Mouse (Mus musculus) left cerebral cortex, adult 8-10 months (tissue): ENCODE data around the gene Fxyd6. TPM values are rescaled to one million over a fixed set of nuclear protein-coding genes. Genes with fewer than 3 reads are reported as not detected.
A peak's percentile ranks its signal among the peaks of the same experiment; 100 is the strongest.

Experiments used
- DNase-seq, 2 experiments: peaks; one replicate each; pipeline ENCODE4 v3.0.0; 2022; ENCODE audit warnings: low spot score in 2 of 2
- total RNA-seq, 4 experiments: library from RNA; stranded (reverse); gene quantifications; 2 replicates each; pipeline ENCODE4 v1.2.4; 2022

Gene Fxyd6
- total RNA-seq, 4 experiments from 2014 or later, result 102 to 119 (median 108) TPM

GRCm38 (mm10) chr9:45374988-45375502 lies 5.1 kb downstream of the Fxyd6 start:
- DNase-seq, result no peak

- no peak for DNase-seq
These were observed 6.4 kb downstream of the Fxyd6 start for GRCm38 (mm10) chr9:45376427-45376826.

GRCm38 (mm10) chr9:45376883-45377282 lies 6.9 kb downstream of the Fxyd6 start:
- no peak for DNase-seq

- no peak for DNase-seq
These were observed 10.6 kb downstream of the Fxyd6 start for GRCm38 (mm10) chr9:45380411-45381251.

GRCm38 (mm10) chr9:45382336-45382735 lies 12.4 kb downstream of the Fxyd6 start:
- peak in 1 of 2 experiments; percentile 28 for DNase-seq

GRCm38 (mm10) chr9:45382834-45383233 lies 12.8 kb downstream of the Fxyd6 start:
- DNase-seq, result no peak

GRCm38 (mm10) chr9:45383883-45384282 lies 13.9 kb downstream of the Fxyd6 start:
- no peak for DNase-seq

- DNase-seq, result no peak
These were observed 16.7 kb downstream of the Fxyd6 start for GRCm38 (mm10) chr9:45386698-45387097.

- DNase-seq, result peak; percentile 60 to 87
These were observed 18.5 kb downstream of the Fxyd6 start for GRCm38 (mm10) chr9:45388385-45388994.

- no peak for DNase-seq
These were observed 19.6 kb downstream of the Fxyd6 start for GRCm38 (mm10) chr9:45389596-45389995.

GRCm38 (mm10) chr9:45391299-45391698 lies 21.3 kb downstream of the Fxyd6 start:
- no peak for DNase-seq

GRCm38 (mm10) chr9:45395218-45395617 lies 25.2 kb downstream of the Fxyd6 start:
- DNase-seq, result no peak

GRCm38 (mm10) chr9:45395796-45396195 lies 25.8 kb downstream of the Fxyd6 start:
- DNase-seq, result no peak

GRCm38 (mm10) chr9:45398336-45398735 lies 28.4 kb downstream of the Fxyd6 start:
- no peak for DNase-seq

- no peak for DNase-seq
These were observed 29.4 kb downstream of the Fxyd6 start, which contains the start of gene Fxyd2 for GRCm38 (mm10) chr9:45399434-45399833. Gene Fxyd2 (plus strand): TSS chr9:45399669.

GRCm38 (mm10) chr9:45401851-45402250 lies 31.9 kb downstream of the Fxyd6 start:
- no peak for DNase-seq

- no peak for DNase-seq
These were observed 33.0 kb downstream of the Fxyd6 start for GRCm38 (mm10) chr9:45402957-45403356.

GRCm38 (mm10) chr9:45405694-45406093 lies 35.7 kb downstream of the Fxyd6 start:
- DNase-seq, result no peak

GRCm38 (mm10) chr9:45406808-45407207 lies 36.8 kb downstream of the Fxyd6 start:
- no peak for DNase-seq

GRCm38 (mm10) chr9:45407706-45408675 lies 38.0 kb downstream of the Fxyd6 start:
- peak; percentile 64 to 74 for DNase-seq

GRCm38 (mm10) chr9:45410193-45410592 lies 40.2 kb downstream of the Fxyd6 start:
- no peak for DNase-seq
